Mouse (Mus musculus): ENCODE measurements around the gene Gfpt2. TPM values are rescaled to one million over a fixed set of nuclear protein-coding genes. Genes with fewer than 3 reads are reported as not detected.

The Gfpt2 gene
- total RNA-seq, 2 experiments from 2014 or later = 5.7 to 12.0 TPM

- no peak for DNase-seq
Measured at GRCm38 (mm10) chr11:49883394-49883793, 89.4 kb downstream of the Gfpt2 start.

Small RNAs within 50 kb of the gene (microRNA-seq; reads per million reads assigned to microRNA genes)
- gene Gm23813 = not detected

Other genes with a start within 250 kb of the Gfpt2 start
- gene Olfr1380, start 237.3 kb upstream of the Gfpt2 start, total RNA-seq (2021) = not detected
- 10 to 100 TPM; 15.6 to 19.2 TPM for gene Flt4, start 184.9 kb upstream of the Gfpt2 start, total RNA-seq (2021)
- gene Scgb3a1, start 130.6 kb upstream of the Gfpt2 start, total RNA-seq (2021) = not detected
- gene Cnot6, start 81.5 kb upstream of the Gfpt2 start, total RNA-seq (2021) = 10 to 100 TPM; 49.4 to 51.0 TPM
- gene Mapk9, start 52.6 kb downstream of the Gfpt2 start, total RNA-seq (2021) = 10 to 100 TPM; 56.3 to 67.4 TPM
- under 1 TPM; 0.70 to 0.72 TPM for gene Rasgef1c, start 107.7 kb downstream of the Gfpt2 start, total RNA-seq (2021)
- gene Rnf130, start 231.2 kb downstream of the Gfpt2 start, total RNA-seq (2021) = 10 to 100 TPM; 90.3 to 98.0 TPM